Mouse (Mus musculus): Measurements from ENCODE around the gene Alpl. TPM values are rescaled to one million over a fixed set of nuclear protein-coding genes. Genes with fewer than 3 reads are reported as not detected.

Gene Alpl
- polyA plus RNA-seq, 1 experiment, result 1.2 TPM

- Histone ChIP-seq H3K4me1 (ENCODE audit: control insufficient read depth) (no peaks in the 10 kb centered on the region), H3K4me3 (replicated peaks) (no peak overlapping the region), H3K9me3 (ENCODE audit: control insufficient read depth, low read length) (no peaks in the 10 kb centered on the region), H3K27me3 (ENCODE audit: control insufficient read depth) (no peaks in the 10 kb centered on the region), H3K36me3 (ENCODE audit: control insufficient read depth) (no peaks in the 10 kb centered on the region)
- TF ChIP-seq GATA1 (IDR thresholded peaks at IDR 0.05; ENCODE audit: low read length) (no peak), TAL1 (IDR thresholded peaks at IDR 0.05; ENCODE audit: low read length) (no peak)
Measured at GRCm38 (mm10) chr4:137697156-137697885, 98.9 kb downstream of the Alpl start.

- Histone ChIP-seq H3K36me3 (ENCODE audit: control insufficient read depth) (no peaks in the 10 kb centered on the region), H3K4me3 (replicated peaks) (no peak overlapping the region), H3K4me1 (ENCODE audit: control insufficient read depth) (no peaks in the 10 kb centered on the region), H3K27me3 (ENCODE audit: control insufficient read depth) (peaks cover 2% of the 10 kb centered on the region; the same call in 1 of the 2 replicates), H3K9me3 (ENCODE audit: control insufficient read depth, low read length) (no peaks in the 10 kb centered on the region)
- TF ChIP-seq TAL1 (IDR thresholded peaks at IDR 0.05; ENCODE audit: low read length), result no peak
Measured at GRCm38 (mm10) chr4:137695900-137696299, 100.3 kb downstream of the Alpl start.

DNA sequence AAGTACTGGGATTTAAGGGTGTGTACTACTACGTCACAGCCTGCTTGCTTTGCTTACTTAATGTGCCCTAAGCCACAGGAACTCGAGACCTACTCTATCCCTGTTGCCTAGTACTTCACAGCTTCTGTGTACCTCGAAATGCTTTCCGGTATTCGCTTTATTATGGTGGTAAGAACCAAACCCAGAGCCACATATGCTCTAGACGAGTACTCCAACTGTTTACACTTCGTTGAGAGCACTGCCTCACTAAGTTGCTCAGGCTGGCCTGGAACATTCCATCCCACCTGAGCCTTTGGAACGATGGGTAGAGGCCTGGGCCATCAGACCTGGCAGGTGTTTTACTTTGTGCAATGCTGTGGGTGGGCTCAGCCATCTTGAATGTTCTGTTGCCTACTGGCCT, 100.9 kb downstream of the Alpl start:
- no peak overlapping the region for H3K4me3 ChIP-seq (replicated peaks)
- peaks cover 2% of the 10 kb centered on the region; the same call in 1 of the 2 replicates for H3K27me3 ChIP-seq (ENCODE audit: control insufficient read depth)
- H3K36me3 ChIP-seq (ENCODE audit: control insufficient read depth), result no peaks in the 10 kb centered on the region
- no peaks in the 10 kb centered on the region for H3K9me3 ChIP-seq (ENCODE audit: control insufficient read depth, low read length)
- no peak for TF ChIP-seq TAL1 (IDR thresholded peaks at IDR 0.05; ENCODE audit: low read length)
- no peak for TF ChIP-seq GATA1 (IDR thresholded peaks at IDR 0.05; ENCODE audit: low read length)
- H3K4me1 ChIP-seq (ENCODE audit: control insufficient read depth), result no peaks in the 10 kb centered on the region

- Histone ChIP-seq H3K27me3 (ENCODE audit: control insufficient read depth) (peaks cover 4% of the 10 kb centered on the region; the same call in 1 of the 2 replicates), H3K9me3 (ENCODE audit: control insufficient read depth, low read length) (no peaks in the 10 kb centered on the region), H3K4me1 (ENCODE audit: control insufficient read depth) (no peaks in the 10 kb centered on the region), H3K36me3 (ENCODE audit: control insufficient read depth) (no peaks in the 10 kb centered on the region), H3K4me3 (replicated peaks) (no peak overlapping the region)
- no peak for TF ChIP-seq TAL1 (IDR thresholded peaks at IDR 0.05; ENCODE audit: low read length)
- TF ChIP-seq GATA1 (IDR thresholded peaks at IDR 0.05; ENCODE audit: low read length), result no peak
Measured at GRCm38 (mm10) chr4:137692107-137692902, 103.9 kb downstream of the Alpl start.

Other genes with a start within 250 kb of the Alpl start
- not detected in 2 replicates for gene Ldlrad2, start 221.8 kb downstream of the Alpl start, polyA plus RNA-seq (2012)
- gene Usp48, start 202.6 kb downstream of the Alpl start, polyA plus RNA-seq (2012), result 5.0 and 9.0 TPM in 2 replicates
- 0.05 and 0.12 TPM in 2 replicates for gene Rap1gap, start 131.7 kb downstream of the Alpl start, polyA plus RNA-seq (2012)
- gene Ece1, start 65.9 kb upstream of the Alpl start, polyA plus RNA-seq (2012), result 0.85 and 1.1 TPM in 2 replicates
- 1.9 and 2.9 TPM in 2 replicates for gene Eif4g3, start 196.6 kb upstream of the Alpl start, polyA plus RNA-seq (2012)

Data from erythroblast, embryonic 14.5 days (primary cell).